Mouse (Mus musculus): ENCODE results near the gene Gm28230.

DNA sequence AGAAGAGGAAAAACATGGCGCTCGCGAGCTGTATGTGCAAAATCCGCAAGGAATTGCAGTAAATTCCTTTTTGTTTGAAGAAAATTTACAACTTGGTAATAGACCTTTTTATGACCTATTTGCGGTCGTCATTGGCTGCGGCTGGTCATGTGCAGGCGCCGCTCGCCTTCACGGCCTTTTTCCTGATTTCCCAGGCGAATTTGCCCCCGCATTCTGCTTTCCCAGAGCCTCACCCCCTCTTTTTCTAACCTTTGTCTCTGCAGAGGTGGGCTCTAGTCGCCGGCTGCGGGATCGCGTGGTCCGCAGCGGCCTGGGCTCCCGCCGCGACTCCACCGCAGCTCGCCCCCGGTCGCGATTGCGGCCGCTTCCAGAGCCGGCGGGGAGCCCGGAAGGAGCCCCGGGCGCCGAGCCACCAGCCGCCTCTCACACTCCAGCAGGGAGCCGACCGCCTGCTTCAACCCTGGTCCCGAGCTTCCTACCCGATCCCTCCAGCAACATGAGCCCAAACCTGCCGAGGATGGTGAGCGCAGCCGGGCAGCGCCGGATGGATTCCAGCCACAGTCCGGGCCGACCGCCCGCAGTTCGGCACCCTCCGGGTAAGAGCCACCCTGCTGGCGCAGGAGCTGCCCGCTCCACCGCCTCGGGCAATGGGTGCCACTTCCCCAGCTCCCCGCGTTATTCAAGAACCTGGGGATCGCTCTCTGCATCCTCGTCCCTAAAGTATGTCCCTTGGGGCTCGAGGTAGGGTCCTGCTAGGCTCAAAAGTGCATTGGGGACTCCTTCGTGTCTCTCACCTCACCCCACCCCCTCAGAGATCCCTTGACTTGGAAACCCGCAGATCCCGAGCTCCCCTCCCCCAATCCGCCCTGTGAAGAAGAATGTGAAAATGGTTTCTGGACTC is 14.6 kb upstream of the Gm28230 start, which contains the start of the genes Hoxd3 and Hoxd4:
- TF ChIP-seq GATA1 (IDR thresholded peaks at IDR 0.05; ENCODE audit: borderline replicate concordance, low read length) (no peak), FLI1 (IDR thresholded peaks at IDR 0.05; ENCODE audit: low read length) (no peak)
